Mouse (Mus musculus) adipocyte (in vitro differentiated cells): Measurements from ENCODE around the gene Nfatc2.

Experiments used
- DNase-seq: peaks from one replicate; pipeline ENCODE4 v3.0.0-alpha.2; 2016; ENCODE audit warnings: low spot score

Nfatc2 gene

GRCm38 (mm10) chr2:168579109-168579508, 22.3 kb downstream of the Nfatc2 start:
- no peak for DNase-seq

- no peak for DNase-seq
These were observed 23.3 kb downstream of the Nfatc2 start for GRCm38 (mm10) chr2:168578132-168578531.

GRCm38 (mm10) chr2:168577381-168577780, 24.1 kb downstream of the Nfatc2 start:
- DNase-seq = no peak

- DNase-seq = no peak
These were observed 25.6 kb downstream of the Nfatc2 start for GRCm38 (mm10) chr2:168575834-168576233.

- DNase-seq = no peak
These were observed 26.5 kb downstream of the Nfatc2 start for GRCm38 (mm10) chr2:168574934-168575333.

DNA sequence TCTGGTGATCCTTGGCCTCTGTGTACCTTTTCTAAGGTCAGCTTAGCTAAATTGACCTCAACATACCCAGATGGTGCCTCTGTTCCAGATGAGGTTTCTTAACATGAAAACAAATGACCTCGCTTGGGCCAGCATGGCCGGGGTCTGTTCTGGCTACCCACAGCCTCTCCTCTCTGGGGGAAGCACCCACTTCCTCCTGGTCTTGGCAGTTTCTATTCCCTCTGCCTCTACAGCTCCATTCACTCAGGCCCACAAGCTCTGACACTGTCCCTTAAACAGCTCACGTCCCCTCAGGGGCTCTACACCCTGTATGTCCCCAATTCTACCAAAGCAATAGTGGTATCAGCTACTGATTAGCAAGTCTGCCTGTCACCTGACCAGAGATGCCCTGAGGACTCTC, 27.6 kb downstream of the Nfatc2 start:
- DNase-seq = no peak

DNA sequence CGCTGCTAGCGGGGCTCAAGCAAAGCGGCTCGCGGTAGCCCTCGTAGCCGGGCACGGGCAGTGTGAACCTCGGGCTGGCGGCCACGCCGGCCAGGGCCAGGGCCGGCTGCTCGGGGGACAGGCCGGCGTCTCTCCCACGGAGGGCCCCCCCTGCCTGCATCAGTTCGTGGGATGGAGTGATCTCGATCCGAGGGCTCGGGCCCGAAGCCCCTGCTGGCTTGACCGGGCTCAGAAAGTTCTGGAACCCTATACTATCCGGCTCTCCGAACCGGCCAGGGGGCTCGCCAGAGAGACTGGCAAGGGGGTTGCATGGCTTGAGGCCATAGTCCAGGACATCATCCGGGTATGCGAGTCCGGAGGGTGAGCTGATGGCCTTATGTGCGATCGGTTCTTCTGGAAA, 30.2 kb downstream of the Nfatc2 start:
- no peak for DNase-seq

DNA sequence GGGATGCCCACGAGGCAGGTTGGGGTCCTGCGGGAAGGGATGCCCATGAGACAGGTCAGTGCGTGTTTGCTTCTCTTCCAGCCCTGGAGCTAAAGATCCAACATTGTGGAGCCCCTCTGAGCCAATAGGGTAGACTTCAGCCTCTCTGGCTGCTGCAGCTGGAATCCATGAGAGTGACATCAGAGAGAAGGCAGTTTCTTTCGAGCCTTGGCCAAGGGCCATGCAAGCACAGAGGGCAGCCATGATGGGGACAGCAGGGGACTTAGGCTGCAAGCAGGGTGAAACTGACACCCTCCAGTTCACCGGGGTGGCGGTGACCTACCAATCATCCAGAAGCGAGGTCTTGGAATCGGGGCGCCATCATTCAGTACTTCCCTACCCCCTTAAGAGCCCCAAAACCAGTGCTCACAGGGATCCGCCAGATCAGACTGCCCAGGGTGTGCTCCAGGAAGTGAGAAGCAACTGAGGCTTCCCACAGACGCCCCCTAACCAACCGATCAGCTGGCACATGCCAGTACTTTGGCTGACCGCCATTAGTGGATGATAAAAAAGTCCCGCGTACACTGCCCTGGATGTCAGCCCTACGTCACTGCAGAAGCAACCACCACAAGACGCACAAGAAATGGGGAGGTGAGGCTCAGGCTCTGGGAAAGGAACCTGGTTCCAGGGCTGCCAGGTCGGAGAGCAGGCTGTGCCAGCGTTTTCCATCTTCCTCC, 35.8 kb downstream of the Nfatc2 start:
- DNase-seq = peak; percentile 34

- no peak for DNase-seq
These were observed 38.3 kb downstream of the Nfatc2 start for GRCm38 (mm10) chr2:168563184-168563583.

DNA sequence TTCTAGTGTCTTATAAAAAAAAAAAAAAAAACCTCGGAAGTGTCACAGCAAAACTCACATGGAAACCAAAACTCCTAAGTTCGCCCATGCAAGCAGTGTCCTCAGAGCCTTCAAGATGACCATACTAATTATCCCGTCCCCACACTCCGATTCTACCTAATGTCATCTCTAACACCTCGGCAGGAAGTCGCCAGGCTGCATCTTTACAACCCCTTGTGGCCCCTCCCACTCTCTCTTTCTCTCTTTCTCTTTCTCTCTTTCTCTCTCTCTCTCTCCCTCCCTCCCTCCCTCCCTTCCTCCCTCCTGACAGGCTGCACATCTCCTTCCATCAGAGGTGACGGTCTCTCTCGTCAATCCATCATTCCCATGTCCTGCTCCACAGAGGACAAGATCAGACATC, 44.4 kb downstream of the Nfatc2 start:
- DNase-seq = no peak

GRCm38 (mm10) chr2:168555897-168556670, 45.4 kb downstream of the Nfatc2 start:
- DNase-seq = no peak

- no peak for DNase-seq
These were observed 47.9 kb downstream of the Nfatc2 start for GRCm38 (mm10) chr2:168553541-168553961.

DNA sequence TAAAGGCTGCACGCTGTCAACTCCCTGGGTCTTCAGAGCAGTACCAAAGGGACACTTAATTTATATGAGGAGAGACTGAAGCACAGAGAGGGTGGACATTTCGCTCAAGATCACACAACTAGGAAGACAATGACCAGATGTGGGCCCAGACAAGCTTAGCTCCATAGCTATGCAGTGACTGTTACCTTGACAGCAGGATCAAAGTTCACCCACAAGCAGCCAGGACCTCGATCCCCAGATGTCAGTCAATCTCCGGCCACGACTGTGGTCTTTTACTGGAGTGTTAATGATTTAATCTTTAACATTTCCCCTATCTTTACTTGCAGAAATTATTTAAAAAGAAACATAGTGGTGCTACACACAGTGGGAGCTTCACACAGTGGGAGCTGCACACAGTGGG, 49.1 kb downstream of the Nfatc2 start:
- DNase-seq = no peak

DNA sequence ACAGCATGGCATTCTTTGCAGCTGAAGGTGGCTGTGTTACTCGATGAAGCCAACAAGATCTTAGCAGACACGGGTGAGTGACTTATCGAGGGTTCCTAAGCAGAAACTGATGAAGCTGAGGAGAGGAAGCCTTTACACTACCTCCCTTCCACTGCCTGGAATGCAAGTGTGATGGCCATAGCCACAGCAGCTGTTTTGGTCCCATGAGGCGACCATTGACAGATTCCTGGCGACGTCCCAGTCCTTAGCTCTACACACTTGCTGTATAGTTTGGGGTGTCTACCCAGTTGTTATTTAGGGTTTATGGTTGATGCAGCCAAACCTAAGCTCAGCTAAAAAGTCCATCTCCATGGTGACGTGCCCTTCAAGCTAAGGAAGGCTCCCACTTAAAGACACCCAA, 50.2 kb downstream of the Nfatc2 start:
- DNase-seq = no peak

- DNase-seq = no peak
These were observed 52.1 kb downstream of the Nfatc2 start for GRCm38 (mm10) chr2:168549326-168549725.

- no peak for DNase-seq
These were observed 53.4 kb downstream of the Nfatc2 start for GRCm38 (mm10) chr2:168548008-168548407.

GRCm38 (mm10) chr2:168545901-168546557, 55.4 kb downstream of the Nfatc2 start:
- no peak for DNase-seq

DNA sequence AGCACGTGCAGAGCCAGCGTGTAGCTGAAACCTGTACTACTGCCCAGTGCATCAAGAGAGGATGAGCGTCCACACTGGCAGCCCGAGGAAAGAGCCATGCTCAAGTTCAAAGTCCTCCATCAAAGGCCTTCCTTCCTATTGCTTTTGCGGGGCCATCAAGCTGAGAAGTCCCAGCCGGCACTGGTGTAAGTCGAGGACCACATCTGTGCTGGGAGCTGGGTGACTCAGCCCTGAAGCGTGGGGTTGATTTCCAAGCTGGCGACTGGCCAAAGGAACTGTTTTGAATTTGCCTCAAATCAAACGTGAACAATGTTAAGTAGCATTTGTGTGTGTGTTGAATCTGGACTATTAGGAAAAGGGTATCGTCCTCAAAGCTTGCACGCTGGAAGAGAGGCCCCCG, 57.4 kb downstream of the Nfatc2 start:
- peak; percentile 62 for DNase-seq

GRCm38 (mm10) chr2:168543026-168543425, 58.4 kb downstream of the Nfatc2 start:
- DNase-seq = no peak

- peak; percentile 36 for DNase-seq
These were observed 60.2 kb downstream of the Nfatc2 start for GRCm38 (mm10) chr2:168541223-168541622.

DNA sequence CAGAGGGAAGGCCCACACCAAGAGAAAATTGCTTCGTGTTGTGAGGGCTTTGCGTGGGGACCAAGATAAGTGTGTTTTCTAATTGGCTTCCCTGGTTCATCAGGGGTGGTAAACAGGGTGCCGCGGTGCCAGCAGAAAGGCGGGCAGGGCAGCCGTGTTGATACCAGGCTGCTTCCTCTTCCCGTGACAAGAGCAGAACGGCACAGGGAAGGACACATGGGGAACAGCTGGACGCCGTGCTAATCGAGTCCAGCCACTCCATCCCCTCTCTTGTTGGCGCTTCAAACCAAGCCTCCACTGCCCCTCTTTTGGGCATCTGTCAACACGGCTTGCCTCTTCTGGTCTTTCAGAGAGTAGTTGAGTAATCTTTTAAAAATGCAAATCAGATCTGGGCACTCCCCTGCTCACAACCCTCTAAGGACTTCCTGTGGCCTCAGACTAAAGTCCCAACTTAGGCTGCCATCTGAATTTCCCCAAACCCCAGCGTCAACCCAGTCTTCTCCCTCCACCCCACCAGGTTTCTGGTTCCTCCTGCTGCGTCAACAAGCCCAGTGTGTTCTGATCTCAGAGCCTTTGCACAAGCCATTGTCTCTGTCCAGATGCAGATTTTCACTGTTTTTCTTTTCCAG, 61.7 kb downstream of the Nfatc2 start:
- DNase-seq = no peak

GRCm38 (mm10) chr2:168539026-168539425, 62.4 kb downstream of the Nfatc2 start:
- DNase-seq = no peak
